Mouse (Mus musculus): ENCODE results near the gene Nfasc. TPM values are rescaled to one million over a fixed set of nuclear protein-coding genes. Genes with fewer than 3 reads are reported as not detected.

The Nfasc gene
- total and polyA plus RNA-seq, 3 experiments: 1.5 to 5.7 (median 3.9) TPM

DNA sequence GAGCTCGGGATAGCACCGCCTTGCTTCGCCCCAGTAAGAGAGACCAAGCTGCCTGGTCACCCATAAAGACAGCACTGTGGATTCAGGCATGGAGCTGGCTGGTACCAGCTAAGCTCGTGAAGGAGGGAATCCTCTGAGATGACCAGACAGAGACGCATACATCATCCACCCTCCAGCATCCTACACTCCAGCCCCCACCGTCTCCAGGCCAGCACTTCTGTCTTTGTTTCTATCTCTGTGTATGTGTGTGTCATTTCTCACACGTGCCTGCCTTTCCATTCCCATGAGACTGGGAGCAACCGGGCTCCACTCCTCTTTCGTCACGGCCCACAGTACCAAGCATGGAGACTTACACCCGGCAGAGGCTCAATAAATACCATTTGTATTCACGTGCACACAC is 9.3 kb downstream of the Nfasc start:
- DNase-seq: no peak

DNA sequence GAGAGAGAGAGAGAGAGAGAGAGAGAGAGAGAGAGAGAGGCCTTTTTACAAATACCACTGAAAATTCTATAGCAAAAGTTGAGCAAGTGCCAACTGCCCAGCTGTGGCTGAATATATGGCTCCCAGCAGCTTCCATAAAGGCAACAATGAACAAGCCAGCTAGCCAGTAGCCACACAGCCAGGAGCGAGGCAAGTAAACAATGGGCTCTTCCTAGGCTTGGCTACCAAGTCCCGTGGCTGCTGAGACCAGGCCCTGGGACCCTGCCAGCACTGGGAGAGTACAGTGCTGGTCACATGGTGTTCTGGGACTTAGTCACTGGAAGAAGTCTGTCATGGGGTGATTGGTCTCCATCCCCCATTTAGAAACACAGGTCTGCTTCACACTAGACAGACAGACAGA is 14.0 kb downstream of the Nfasc start:
- DNase-seq: no peak

DNA sequence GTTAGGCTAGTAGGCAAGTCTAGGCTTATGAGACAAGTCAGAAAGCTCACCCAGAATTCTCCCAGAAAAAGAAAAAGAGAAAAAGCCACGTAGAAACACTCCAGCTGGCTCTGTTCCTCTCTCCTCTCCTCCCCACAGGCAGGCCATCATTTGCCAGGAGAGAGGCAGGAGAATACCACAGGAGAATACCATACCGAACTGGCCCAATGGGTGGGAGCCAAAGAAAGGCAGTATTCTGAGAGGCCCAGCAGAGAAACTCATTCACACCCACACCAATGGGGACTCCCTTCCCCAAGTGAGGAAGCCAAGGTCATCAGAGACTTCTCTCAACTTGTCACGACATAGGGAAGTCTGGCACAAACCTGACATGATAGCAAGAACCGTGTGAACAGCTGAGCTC is 19.2 kb downstream of the Nfasc start:
- no peak for DNase-seq

DNA sequence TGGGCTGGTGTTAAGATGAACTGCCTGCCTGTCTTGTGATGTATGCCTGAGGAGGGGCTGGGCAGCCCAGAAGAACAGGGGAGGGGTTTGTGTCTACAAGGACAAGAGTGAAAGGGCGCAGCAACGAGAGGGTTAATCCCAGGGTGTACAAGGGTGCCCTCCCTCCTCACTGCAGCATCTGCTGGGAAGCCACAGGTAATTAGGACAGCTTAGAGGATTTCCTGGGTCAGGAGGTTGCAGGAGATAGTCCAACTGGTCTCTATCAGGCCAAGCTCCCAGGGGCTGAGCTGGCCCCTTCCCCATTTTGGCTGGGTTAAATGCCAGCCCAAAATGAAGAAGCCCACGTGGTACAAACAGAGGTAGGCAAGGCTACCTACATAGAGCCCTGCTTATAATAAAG is 20.3 kb downstream of the Nfasc start:
- no peak for DNase-seq

DNA sequence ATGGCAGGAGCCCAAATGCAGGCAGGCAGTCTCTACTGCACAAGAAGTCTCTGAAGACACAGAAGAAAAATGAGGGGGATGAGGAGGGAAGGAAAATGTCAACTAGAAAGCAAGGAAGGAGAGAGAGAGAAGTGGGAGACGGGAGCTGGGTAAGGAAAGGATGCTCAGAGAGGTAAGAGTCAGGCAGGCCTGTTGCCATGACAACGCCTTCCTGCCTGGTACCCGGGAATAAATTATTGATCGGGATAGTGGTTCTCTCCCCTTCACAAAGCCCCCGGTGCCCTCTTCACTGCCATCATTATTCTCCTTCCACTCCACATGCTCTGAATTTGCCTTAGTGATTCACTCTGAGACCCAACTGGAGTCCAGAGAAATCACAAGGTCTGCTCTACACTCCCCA is 23.4 kb downstream of the Nfasc start:
- DNase-seq: no peak

DNA sequence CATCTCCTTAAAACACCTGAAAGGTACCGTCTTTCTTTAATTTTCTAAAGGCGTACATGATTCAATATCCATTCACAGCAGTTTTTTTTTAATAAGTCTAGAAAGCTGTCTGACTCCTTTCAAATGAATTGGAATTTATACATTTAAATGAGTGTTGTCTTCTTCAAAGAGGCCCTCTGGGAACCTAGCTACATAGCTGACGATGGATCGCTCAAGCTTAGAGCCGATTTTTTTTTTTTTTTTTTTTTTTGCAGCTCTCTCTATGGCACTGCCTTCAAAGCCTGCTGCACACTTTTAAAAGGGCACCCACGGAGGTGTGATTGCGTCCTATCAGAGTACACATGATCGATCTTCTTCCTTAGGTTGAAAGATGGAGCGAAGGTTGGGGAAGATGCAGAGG is 26.6 kb downstream of the Nfasc start:
- DNase-seq: no peak

DNA sequence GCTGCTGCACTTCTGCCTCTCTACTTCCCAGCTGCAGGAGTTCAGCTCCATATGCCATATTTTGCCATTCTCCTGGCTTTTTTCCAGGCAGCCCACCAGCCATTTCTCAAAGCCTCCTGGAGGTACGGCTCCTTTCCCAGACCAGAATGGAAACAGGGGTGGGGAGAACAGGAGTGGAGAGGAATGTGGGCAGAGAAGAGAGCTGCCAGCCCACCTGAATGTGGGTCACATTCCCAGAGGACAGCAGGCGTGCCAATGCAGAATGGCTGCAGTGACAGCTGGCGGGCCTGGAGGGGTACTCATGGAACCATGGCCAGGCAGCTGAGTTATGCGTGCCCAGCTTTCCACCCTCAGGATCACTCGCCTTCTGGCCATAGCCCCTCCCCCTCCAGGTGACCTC is 32.2 kb downstream of the Nfasc start:
- DNase-seq: no peak

DNA sequence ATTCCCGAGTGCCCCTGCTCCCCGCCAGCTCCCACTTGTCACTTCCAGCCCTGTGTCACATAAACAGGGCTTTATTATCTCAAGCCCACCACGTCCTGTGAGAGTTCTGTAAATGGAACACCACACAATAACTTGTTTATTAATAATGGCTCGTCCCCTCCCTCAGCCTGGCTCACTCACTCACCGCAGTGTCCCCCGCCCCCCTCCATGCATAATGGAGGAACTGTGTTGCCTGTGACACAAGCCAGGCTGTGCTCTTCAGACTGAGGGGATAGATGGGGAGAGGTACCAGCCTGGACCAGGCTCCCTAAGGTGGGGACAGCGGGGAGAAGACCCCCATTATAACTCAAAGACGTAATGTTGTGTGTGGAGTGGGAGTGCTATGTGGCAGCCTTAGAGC is 34.3 kb downstream of the Nfasc start:
- DNase-seq: no peak

DNA sequence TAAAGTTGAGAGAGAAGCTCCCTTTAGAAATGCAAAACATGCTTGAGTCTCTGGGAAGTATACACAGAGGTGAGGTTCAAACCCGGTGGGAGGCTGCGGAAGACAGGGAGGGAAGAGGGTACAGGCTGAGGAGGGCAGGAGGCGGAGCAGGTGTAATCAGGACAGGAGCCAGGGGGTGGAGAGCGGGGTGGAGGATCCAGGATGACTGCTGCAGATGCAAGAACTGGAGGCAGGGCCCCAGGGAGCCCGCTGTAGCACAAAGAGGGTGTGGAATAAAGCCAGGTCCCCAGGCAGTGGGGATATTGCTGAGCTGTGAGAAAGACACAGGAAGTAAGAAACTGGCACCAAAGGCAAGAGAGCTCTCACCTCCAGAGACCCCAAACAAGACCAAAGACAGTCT is 38.1 kb downstream of the Nfasc start:
- no peak for DNase-seq

DNA sequence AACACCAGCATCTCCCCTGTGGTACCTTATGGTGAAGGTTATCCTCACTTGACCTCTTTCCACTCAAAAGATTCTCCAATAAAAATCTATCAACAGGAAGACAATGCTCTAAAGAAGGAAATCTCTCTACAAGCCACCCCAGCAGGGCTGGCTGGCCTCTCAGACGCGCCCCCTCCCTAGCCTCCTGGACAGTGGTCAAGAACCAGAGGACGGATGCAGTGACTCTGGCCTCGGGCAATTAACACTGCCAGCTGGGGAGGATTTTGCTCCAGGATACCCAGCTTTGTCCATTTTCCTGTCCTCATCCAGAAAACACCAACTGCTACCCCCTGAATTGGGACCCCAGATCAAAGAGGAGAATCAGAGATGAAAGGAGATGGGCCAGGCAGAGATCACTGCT is 44.7 kb downstream of the Nfasc start:
- DNase-seq: no peak

DNA sequence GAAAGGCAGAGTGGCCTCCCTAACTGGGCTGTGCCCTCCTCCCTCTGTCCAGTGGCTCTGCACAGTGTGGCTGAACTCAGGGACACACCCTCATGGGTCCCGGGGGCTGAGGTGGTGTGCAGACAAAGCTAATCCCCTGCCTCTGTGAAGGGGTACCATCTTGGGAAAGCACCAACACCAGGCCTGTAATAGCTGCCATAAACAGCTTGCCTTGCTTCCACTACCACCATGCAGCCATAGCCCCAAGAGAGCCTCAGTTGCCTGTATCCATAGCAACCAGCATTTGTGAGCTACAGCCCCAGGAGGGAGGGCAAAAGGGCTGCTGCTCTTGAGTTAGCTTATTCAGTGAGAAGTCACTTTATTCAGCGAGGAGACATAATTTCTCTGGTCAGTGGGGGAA is 45.4 kb downstream of the Nfasc start:
- no peak for DNase-seq

DNA sequence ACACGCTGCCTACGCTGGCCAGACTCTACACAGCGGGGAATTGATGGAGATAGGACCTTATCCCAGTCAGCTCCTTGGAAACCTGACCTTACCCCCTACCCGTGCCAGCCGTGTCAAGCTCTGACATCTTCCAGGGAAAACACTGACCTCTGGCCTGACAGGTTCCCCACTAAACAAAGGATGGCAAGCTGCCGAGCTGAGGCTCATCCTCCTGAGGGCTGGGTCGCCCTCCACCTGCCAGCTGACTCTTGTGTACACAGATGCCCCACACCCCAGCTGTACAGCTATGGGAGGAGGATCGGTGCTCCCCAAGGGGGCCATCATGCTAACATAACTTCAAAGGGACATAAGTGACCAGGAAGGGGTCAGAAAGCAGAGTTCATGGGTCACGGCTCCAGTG is 47.6 kb downstream of the Nfasc start:
- no peak for DNase-seq

DNA sequence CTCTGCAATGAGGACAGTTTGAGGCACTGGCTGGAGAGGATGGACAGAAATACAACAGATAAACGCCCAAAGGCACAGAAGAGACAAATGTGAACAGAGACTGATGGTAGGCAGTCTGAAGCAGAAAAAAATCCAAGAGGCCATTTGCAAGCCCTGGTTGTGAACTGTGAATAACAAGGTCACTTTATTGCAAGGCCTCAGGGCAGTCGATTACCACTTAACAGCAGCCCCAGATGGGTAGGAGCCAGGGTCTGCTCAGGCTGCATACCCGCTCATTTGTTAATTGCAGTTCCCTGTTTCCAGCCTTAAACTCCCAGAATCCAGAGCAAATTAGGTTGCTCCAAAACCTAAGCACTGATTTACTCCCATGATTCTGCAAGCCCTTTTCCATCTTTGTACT is 52.4 kb downstream of the Nfasc start:
- DNase-seq: no peak

DNA sequence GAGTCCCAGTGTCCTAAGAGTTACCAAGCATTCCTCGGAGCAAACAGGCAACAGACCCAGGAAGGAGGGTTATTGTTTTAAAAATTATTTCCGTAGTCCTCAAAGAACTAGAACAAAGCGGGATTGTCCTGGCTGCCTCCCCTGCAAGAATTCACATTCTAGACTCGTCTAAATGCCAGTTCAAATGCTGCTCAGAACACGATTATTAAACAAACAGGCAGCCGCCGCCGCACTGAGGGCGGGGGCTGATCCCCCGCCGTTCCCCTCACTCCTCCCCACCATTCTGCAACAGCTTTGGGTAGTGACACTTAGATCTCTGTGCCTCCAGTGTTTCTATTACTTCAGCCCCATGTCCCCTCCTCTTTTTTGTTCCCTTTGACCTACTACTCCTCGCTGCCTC is 62.7 kb downstream of the Nfasc start:
- DNase-seq: no peak

DNA sequence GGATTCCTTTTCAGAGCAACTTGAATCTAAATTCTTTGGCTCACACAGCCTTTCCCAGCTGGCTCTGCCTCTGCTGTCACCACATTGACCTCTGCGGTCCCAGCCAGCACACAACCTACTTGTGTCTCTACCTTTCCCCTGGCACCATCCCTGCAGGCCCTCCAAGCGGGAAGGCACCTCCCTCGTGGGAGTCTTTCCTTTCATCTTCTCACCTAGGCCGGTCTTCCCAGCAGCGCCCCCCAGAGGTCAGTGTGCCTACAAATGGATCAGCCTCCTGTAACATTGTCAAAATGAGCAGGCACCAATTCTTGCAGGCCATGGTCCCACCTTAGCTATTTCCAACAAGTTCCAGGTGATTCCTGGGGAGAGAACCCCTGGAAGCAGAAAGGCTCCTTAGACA is 63.5 kb downstream of the Nfasc start:
- no peak for DNase-seq

DNA sequence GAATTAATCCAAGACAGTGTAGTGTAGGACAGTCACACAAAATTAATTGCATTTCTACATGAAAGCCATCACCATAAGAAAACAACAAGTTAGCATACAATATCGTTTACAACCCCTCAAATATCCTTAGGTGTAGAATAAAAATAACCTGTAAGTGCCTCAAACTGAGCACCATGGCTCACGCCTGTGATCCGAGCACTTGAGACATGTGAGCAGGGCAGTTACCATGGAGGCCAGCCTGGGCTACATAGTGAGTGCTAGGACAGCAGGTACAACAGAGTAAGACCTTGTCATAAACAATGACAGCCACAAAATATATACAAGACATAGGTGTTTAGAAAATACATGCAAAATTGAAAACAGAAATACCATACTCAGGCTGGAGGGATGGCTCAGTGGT is 68.9 kb downstream of the Nfasc start:
- no peak for DNase-seq

DNA sequence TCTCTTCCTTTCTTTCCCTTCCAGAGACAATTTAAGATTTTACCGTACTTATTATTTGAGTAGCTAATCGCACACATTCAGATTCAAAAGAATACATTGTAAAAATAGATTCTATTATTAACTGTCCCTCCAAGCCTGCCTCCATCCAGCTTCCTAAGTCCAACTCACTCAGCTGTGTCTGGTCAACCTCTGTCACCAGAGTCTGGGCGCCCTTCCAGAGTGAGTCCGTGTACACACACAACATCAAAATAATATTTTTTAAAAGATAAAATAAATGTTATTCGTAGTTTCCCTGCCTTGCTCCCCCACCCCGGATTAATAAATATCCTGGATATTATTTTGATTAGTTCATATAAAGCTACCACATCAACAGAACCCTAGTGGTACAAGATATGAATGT is 72.4 kb downstream of the Nfasc start:
- no peak for DNase-seq

DNA sequence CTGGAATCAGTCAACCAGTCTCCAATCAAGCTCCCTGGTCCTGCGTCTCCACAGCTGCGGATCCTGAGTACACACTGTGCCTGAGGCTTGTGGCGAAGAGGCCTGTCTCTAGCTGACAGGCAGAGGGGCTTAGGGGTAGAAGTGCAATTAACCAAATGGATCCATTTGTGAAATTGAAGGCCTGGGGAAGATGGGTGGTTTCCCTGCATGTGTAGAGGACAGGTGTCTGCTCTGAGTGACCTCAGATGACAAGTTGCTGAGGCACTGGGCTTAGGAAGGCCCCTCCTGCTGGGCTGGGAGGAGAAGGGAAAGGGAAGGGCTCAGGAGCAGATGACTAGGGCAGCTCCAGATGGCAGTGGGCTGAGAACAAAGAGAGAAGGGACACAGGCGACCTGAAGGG is 81.2 kb downstream of the Nfasc start:
- DNase-seq: no peak

DNA sequence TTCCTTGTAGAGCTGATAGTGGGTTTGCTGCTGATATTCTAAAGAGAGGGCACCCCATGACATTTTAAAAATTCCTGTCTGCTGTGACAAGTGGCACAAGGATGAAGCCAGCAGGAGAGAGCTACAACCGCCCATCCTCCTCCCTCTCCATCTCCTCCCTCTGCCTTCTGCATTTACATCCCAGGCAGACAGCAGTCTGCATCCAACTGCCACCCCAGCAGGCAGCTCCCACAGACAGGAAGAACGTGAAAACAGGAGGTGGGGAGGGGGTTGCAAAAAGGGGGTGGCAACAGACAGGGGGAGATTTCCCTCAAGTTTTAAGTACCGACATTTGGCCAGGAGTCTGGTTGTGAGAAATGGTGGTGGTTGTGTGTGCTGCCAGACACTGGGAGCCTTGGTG is 82.0 kb downstream of the Nfasc start:
- no peak for DNase-seq

DNA sequence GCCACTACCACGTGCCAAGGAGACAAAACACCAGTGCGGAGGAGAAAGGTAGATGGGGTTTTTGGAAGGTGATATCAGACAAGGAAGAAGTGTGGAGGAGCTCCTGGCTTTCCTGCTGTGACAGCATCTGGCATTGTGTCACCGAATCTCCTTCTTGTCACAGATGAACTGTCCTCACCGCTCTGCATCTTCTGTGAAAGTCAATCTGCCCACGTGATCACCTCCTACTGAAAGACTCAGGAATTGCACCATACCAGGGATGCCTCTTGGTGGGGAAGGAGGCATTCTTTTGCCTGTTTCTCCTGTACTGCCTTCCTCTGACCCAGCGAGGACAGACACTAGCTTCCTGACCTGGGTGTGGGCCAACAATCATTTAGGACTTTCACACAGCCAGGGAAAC is 86.0 kb downstream of the Nfasc start:
- no peak for DNase-seq

DNA sequence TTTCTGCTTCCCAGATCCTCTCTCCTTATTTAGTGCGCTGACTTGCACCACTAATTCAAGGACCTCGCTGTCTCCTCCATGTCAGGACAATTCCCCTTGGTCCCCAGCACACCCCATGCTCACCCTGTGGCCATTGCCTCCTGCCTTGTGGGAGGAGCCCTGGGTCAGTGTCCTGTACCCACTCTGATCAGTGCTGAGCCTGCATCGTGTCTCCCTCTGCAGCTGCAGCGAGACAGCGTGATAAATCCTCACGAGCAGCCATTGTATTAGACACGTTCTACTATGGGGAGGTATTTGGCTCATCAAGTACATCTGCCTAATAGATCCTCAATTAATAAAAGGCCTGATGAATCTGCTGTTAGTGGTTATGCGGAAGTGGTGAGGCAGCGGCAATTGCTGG is 86.8 kb downstream of the Nfasc start:
- no peak for DNase-seq

DNA sequence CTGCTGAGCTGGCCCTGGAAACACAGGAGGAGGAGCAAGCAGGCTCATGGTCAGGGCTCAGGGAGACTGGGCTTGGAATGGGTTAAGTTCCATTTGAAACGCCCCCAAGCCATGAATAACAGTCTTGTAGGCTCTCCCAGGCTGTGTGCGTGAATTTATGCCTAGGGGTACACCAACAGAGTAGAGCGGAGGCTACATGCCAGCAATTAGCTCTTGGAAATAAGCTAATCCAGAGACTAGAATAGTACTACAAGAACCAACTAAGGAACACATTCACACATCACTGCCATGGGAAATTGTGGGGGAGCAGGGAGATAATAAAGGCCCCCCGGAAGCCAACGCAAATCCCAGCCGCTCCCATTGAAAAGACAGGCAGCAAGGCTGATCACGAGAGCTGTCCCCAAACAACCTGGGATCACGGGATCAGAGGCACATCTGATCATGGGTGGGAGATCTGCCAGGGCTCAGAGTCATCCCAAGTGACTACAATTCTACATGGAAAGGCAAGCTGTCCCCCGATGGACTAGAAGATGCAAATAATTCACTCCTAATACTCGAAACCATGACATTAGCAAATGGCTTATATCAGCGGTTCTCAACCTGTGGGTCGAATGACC is 87.6 kb downstream of the Nfasc start:
- no peak for DNase-seq

DNA sequence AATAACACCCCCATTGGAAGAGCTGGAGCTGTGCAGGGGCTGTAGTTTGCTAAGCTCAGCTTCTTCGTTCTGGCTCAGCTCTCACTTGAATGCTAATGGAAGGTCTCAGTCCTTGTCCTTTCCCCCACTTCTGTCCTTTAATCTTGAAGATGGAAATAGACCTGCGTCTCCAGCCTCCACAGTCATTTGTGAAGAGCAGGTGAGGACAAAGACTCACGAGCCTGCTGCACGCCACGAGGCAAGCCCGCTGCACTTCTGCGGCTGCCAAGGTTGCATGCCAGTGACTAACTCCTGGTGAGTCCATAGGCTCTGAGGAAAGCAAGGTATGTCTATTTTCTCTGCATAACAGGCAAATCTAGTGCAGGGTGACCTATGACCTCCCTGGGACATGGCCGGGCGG is 88.4 kb downstream of the Nfasc start:
- no peak for DNase-seq

DNA sequence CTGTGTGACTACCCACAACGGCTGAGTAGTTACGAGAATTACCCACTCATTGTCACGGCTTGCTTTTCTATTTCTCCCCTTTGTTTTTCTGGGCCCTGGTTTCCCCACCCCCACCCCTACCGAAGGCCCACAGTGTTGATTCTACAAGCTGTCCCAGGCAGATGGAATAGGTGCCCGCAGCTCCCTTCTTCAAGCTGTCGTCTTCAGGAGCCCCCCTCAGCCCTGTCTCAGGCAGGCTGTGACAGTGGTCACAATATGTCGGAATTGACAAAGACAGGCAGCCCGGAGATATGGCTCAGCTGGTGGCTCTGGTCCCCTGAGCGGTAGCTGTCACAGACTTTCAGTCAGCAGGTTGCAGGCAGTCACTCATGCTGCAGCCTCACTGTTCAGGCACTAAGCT is 90.9 kb downstream of the Nfasc start:
- DNase-seq: no peak

DNA sequence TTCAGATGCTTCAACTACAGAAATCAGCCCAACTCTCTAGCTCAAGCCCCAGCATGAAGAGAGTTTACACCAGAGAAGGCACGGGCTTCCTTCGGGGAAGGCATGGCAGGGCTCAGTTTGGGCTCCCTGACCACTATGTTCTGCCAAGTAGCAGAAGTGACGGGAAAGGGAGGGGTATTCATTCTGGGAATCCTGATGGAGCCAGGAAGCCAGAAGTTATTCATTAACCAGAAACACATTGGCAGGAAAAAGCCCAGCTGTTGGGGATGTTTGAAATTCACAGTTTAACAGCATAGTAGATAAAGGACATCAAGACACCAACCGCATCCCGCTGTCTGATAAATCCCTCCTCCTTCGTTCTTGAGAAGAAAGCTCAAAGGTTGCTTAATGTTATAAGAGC is 93.6 kb downstream of the Nfasc start:
- no peak for DNase-seq
